Mouse (Mus musculus): ENCODE data around the gene Arhgap42.

DNA sequence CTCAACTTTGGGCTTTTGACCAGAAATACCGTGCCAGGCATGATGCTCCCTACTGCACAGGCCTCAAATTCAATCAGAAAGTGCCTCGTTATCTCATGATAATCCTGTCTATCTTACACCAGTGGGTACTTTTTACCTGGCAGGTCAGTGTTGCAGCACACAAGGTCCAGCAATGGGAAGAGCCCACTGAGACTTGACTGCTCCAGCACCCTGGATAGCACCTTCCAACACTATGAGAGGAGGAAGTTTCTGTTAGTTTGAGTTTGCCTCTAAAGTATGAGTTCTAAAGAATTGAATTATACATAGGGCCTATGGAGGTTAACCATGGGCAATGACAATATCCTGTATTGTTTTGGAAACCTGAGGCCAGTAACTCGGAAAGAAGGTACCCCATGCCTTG lies 256.6 kb downstream of the Arhgap42 start:
- TF ChIP-seq POLR2A (IDR thresholded peaks at IDR 0.05; ENCODE audit: low read depth, low read length) (no peak), CTCF (conservative IDR thresholded peaks at IDR 0.05; ENCODE audit: insufficient read depth, insufficient read length, low read depth, low read length) (no peak)
